Mouse (Mus musculus) kidney, postnatal 0 days (tissue): ENCODE measurements around the gene Tbce. TPM values are rescaled to one million over a fixed set of nuclear protein-coding genes. Genes with fewer than 3 reads are reported as not detected.
"Not testable (repeated sequence)": the region's sequence is repeated elsewhere in the genome, so short reads cannot be mapped to it uniquely, and the experiment has no call there.

Experiments
- ATAC-seq: fragments of 200-750 bp; cut with Nextera tagmentation; replicated peaks from 2 replicates; pipeline ENCODE4 v1.8.0; 2017; ENCODE audit warnings: low read depth, moderate number of reproducible peaks, moderate TSS enrichment, moderate library complexity; ENCODE audit not compliant: low FRiP score
- DNase-seq: peaks from one replicate; pipeline ENCODE4 v3.0.0-alpha.2; 2016; ENCODE audit warnings: low spot score
- H3K27ac ChIP-seq: fragments of 300-500 bp; sonication (generic); 2 replicates; pipeline ENCODE4 v1.5.1; 2014; ENCODE audit warnings: mild to moderate bottlenecking
- H3K27me3 ChIP-seq: fragments of 300-500 bp; sonication (generic); 2 replicates; pipeline ENCODE4 v1.6.1; 2014; ENCODE audit warnings: low read length, mixed read lengths; ENCODE audit not compliant: insufficient read depth
- H3K36me3 ChIP-seq: fragments of 300-500 bp; sonication (generic); 2 replicates; pipeline ENCODE4 v1.6.1; 2014; ENCODE audit warnings: low read length, mixed read lengths; ENCODE audit not compliant: insufficient read depth
- H3K4me1 ChIP-seq: fragments of 300-500 bp; sonication (generic); replicated peaks from 2 replicates; pipeline ENCODE4 v1.6.1; 2014; ENCODE audit warnings: antibody characterized with exemption, low read length, mixed read lengths; ENCODE audit not compliant: insufficient read depth
- H3K4me2 ChIP-seq: fragments of 300-500 bp; sonication (generic); 2 replicates; pipeline ENCODE4 v1.6.1; 2014; ENCODE audit warnings: mild to moderate bottlenecking, low read length, moderate library complexity, mixed read lengths
- H3K4me3 ChIP-seq: fragments of 300-500 bp; sonication (generic); replicated peaks from 2 replicates; pipeline ENCODE4 v1.5.1; 2014; ENCODE audit warnings: low read depth, low read length
- H3K9ac ChIP-seq: fragments of 300-500 bp; sonication (generic); 2 replicates; pipeline ENCODE4 v1.6.1; 2014; ENCODE audit warnings: low read depth, low read length
- H3K9me3 ChIP-seq: fragments of 300-500 bp; sonication (generic); replicated peaks from 2 replicates; pipeline ENCODE4 v1.6.1; 2016; ENCODE audit warnings: low read length, inconsistent platforms, mixed read lengths
- CTCF ChIP-seq: IDR thresholded peaks from 2 replicates; pipeline ENCODE4 v1.5.1; 2016; ENCODE audit warnings: antibody characterized with exemption, low read depth, mild to moderate bottlenecking, moderate library complexity
- WGBS: fragments of 180-500 bp; shearing (Covaris S2); extraction: QIAGEN DNeasy Blood & Tissue Kit; methylation state at CpG from one replicate; pipeline ENCODE4 v1.1.7; 2014; 5-methylcytosine and 5-hydroxymethylcytosine counted together
- polyA plus RNA-seq: library from polyadenylated mRNA; unstranded; fragments of >200 nt; fragmentation: Nextera tagmentation; extraction: Ambion mirVana; gene quantifications from 2 replicates; pipeline ENCODE4 v1.2.1, GENCODE M21; 2015

The Tbce gene
- polyA plus RNA-seq, 1 experiment from 2014 or later: 48.0 TPM

GRCm38 (mm10) chr13:14035875-14036630 lies 3.4 kb downstream of the Tbce start:
- no peaks in the 10 kb centered on the region for H3K9me3 ChIP-seq
- no peak overlapping the region for H3K9ac ChIP-seq
- ATAC-seq: no peak
- no peak overlapping the region for H3K4me3 ChIP-seq
- no peak for DNase-seq
- no peak overlapping the region for H3K27ac ChIP-seq
- 0 out of 2 replicates have a peak, but pooled peaks cover 4% of the 10 kb centered on the region for H3K4me1 ChIP-seq
- no peaks in the 10 kb centered on the region for H3K36me3 ChIP-seq
- no peak for TF ChIP-seq CTCF
- no peaks in the 10 kb centered on the region for H3K27me3 ChIP-seq
- 86% methylated on average over 11 of the region's 11 CpGs for WGBS
- no peak overlapping the region for H3K4me2 ChIP-seq

GRCm38 (mm10) chr13:14035352-14035751 lies 4.1 kb downstream of the Tbce start:
- H3K9ac ChIP-seq, H3K4me1 ChIP-seq, H3K4me2 ChIP-seq, ATAC-seq, H3K36me3 ChIP-seq, DNase-seq, H3K4me3 ChIP-seq, H3K27ac ChIP-seq, H3K9me3 ChIP-seq, H3K27me3 ChIP-seq: not testable (repeated sequence)
- 89% methylated on average over 3 of the region's 3 CpGs for WGBS
- TF ChIP-seq CTCF: 0 out of 2 replicates have a peak, but pooled peaks have one; percentile 5

- Histone ChIP-seq H3K4me3 (no peak overlapping the region), H3K27ac (no peak overlapping the region), H3K9ac (no peak overlapping the region), H3K4me1 (no peaks in the 10 kb centered on the region), H3K9me3 (no peaks in the 10 kb centered on the region), H3K36me3 (no peaks in the 10 kb centered on the region), H3K27me3 (no peaks in the 10 kb centered on the region), H3K4me2 (no peak overlapping the region)
- DNase-seq (no peak), ATAC-seq (no peak)
- TF ChIP-seq CTCF: no peak
Observed at GRCm38 (mm10) chr13:14034073-14034348, 5.4 kb downstream of the Tbce start.

GRCm38 (mm10) chr13:14033309-14034072 lies 5.9 kb downstream of the Tbce start:
- Histone ChIP-seq H3K27ac (no peak overlapping the region), H3K4me2 (no peak overlapping the region), H3K4me1 (no peaks in the 10 kb centered on the region), H3K9ac (no peak overlapping the region), H3K9me3 (no peaks in the 10 kb centered on the region), H3K36me3 (no peaks in the 10 kb centered on the region), H3K4me3 (no peak overlapping the region), H3K27me3 (no peaks in the 10 kb centered on the region)
- DNase-seq (no peak), ATAC-seq (no peak)
- WGBS: 80% methylated on average over 5 of the region's 5 CpGs
- no peak for TF ChIP-seq CTCF

- WGBS: 80% methylated on average over 6 of the region's 6 CpGs
- Histone ChIP-seq H3K4me1 (no peaks in the 10 kb centered on the region), H3K27me3 (no peaks in the 10 kb centered on the region), H3K9ac (no peak overlapping the region), H3K27ac (no peak overlapping the region), H3K4me2 (no peak overlapping the region), H3K9me3 (no peaks in the 10 kb centered on the region), H3K4me3 (no peak overlapping the region), H3K36me3 (peaks cover 5% of the 10 kb centered on the region)
- no peak for ATAC-seq
- DNase-seq: no peak
- no peak for TF ChIP-seq CTCF
Observed at GRCm38 (mm10) chr13:14026154-14026820, 13.2 kb downstream of the Tbce start.

- no peaks in the 10 kb centered on the region for H3K27me3 ChIP-seq
- ATAC-seq: no peak
- 88% methylated on average over 6 of the region's 6 CpGs for WGBS
- no peak overlapping the region for H3K4me2 ChIP-seq
- H3K9me3 ChIP-seq: no peaks in the 10 kb centered on the region
- no peak for TF ChIP-seq CTCF
- H3K27ac ChIP-seq: no peak overlapping the region
- H3K4me3 ChIP-seq: no peak overlapping the region
- H3K4me1 ChIP-seq: no peaks in the 10 kb centered on the region
- H3K9ac ChIP-seq: no peak overlapping the region
- DNase-seq: no peak
- peaks cover 5% of the 10 kb centered on the region for H3K36me3 ChIP-seq
Observed at GRCm38 (mm10) chr13:14025554-14025953, 13.9 kb downstream of the Tbce start.

GRCm38 (mm10) chr13:14021417-14021816 lies 18.0 kb downstream of the Tbce start:
- not testable (repeated sequence) for H3K9ac ChIP-seq, H3K4me3 ChIP-seq, H3K27me3 ChIP-seq, H3K4me2 ChIP-seq, H3K9me3 ChIP-seq, H3K27ac ChIP-seq, DNase-seq, ATAC-seq, H3K36me3 ChIP-seq, H3K4me1 ChIP-seq
- 38% methylated on average over 7 of the region's 12 CpGs for WGBS
